In the genomic region with DNA sequence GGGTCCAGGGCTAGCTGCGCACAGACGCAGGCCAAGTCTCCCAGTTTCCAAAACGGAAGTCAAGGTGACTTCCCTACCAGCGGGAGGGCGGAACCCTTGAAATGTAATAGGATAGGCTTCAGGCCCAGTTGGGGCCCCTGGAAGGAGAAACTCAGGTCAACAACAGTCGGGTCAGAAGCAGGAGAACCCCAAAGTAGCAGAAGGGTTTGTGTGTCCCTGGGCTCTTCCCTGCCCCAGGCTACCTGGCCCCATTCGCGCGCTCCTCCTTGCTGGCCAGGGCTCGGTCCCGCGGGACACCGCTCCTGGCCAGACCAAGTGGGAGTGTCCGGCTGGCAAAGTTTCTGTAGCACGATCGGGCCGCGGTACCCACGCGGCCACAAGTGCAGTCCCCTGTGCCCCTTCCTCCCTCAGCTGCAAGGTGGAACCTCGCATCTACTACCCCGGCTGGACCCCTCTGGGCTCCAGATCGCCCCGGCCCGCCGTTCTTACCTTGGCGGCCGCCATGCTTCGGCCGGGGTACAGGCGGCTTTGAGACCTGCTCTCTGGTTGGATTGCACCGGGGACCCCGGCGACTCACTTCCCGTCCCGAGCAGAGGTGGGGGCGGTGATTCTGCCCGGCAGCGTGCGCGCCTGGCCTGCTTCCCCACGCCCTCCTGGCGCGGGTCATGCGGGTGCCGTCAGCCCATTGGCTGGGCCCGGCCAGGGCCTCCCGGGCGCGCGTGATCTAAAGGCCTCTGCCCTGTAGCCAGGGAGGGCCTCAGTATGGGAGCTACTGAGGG, we compare ENCODE assay signal across 7 mouse cellular contexts. TPM values are rescaled to one million over a fixed set of nuclear protein-coding genes. Genes with fewer than 3 reads are reported as not detected.
DNase-seq lines count a peak whose midpoint lies in the region; ATAC-seq lines count a peak whose summit lies in the region.

A gene (minus strand): TSS at position 667 of the 779 bp plus-strand sequence.

- H3K4me1 ChIP-seq in forebrain, embryonic 15.5 days = peaks cover 16% of the 10 kb centered on the region
- no peaks in the 10 kb centered on the region for H3K4me1 ChIP-seq in hindbrain, embryonic 11.5 days (replicated peaks; ENCODE audit: control insufficient read depth, insufficient read depth, low read length)
- H3K4me1 ChIP-seq in limb, embryonic 11.5 days (ENCODE audit: control insufficient read depth, insufficient read depth, low read length) = peaks cover under 1% of the 10 kb centered on the region; the same call in 1 of the 2 replicates
- peaks cover 10% of the 10 kb centered on the region for H3K4me1 ChIP-seq in midbrain, embryonic 12.5 days

- peak; percentile 65 for ATAC-seq in cerebellum, adult (ENCODE audit: insufficient number of reproducible peaks, low FRiP score, low TSS enrichment)
- ATAC-seq in forebrain, embryonic 15.5 days (replicated peaks) = peak; percentile 94
- peak; percentile 97 for ATAC-seq in hindbrain, embryonic 11.5 days (ENCODE audit: low FRiP score)
- peak; percentile 89 for ATAC-seq in limb, embryonic 11.5 days (ENCODE audit: insufficient number of reproducible peaks, low FRiP score, low TSS enrichment, low read depth)
- peak; percentile 97 for ATAC-seq in midbrain, embryonic 12.5 days (ENCODE audit: low FRiP score, low read depth)

- peak; percentile 86 for DNase-seq in R1 (ENCODE audit: low read depth, low spot score)
- peak; percentile 80 for DNase-seq in hindbrain, embryonic 11.5 days (ENCODE audit: low spot score)
- peak; percentile 84 for DNase-seq in limb, embryonic 11.5 days (ENCODE audit: low spot score)
- peak; percentile 28 to 35 for DNase-seq in spleen, adult 18-20 months

- no peaks in the 10 kb centered on the region for H3K9me3 ChIP-seq in forebrain, embryonic 15.5 days
- H3K9me3 ChIP-seq in hindbrain, embryonic 11.5 days (ENCODE audit: control insufficient read depth, low read length) = no peaks in the 10 kb centered on the region
- H3K9me3 ChIP-seq in limb, embryonic 11.5 days (ENCODE audit: control insufficient read depth, low read length) = no peaks in the 10 kb centered on the region
- no peaks in the 10 kb centered on the region for H3K9me3 ChIP-seq in midbrain, embryonic 12.5 days

- peak within 1 kb of the TSS; percentile 62 for H3K9ac ChIP-seq in forebrain, embryonic 15.5 days (replicated peaks)
- peak within 1 kb of the TSS; percentile 78 for H3K9ac ChIP-seq in hindbrain, embryonic 11.5 days (ENCODE audit: low read depth, low read length)
- H3K9ac ChIP-seq in limb, embryonic 11.5 days (ENCODE audit: low read length) = peak within 1 kb of the TSS; percentile 77
- H3K9ac ChIP-seq in midbrain, embryonic 12.5 days (replicated peaks) = peak within 1 kb of the TSS; percentile 63

- H3K4me2 ChIP-seq in forebrain, embryonic 15.5 days (replicated peaks) = peak within 1 kb of the TSS; percentile 97
- peak within 1 kb of the TSS; percentile 87 for H3K4me2 ChIP-seq in hindbrain, embryonic 11.5 days (replicated peaks; ENCODE audit: low read depth, low read length)
- peak within 1 kb of the TSS; percentile 75 for H3K4me2 ChIP-seq in limb, embryonic 11.5 days (ENCODE audit: low read depth, severe bottlenecking)
- H3K4me2 ChIP-seq in midbrain, embryonic 12.5 days (replicated peaks) = peak within 1 kb of the TSS; percentile 80

- H3K4me3 ChIP-seq in forebrain, embryonic 15.5 days = peak within 1 kb of the TSS; percentile 51
- peak within 1 kb of the TSS; percentile 66 for H3K4me3 ChIP-seq in hindbrain, embryonic 11.5 days (ENCODE audit: low read depth, low read length)
- H3K4me3 ChIP-seq in limb, embryonic 11.5 days (ENCODE audit: low read depth, low read length) = peak within 1 kb of the TSS; percentile 69
- H3K4me3 ChIP-seq in midbrain, embryonic 12.5 days = peak within 1 kb of the TSS; percentile 59

- no peaks in the 10 kb centered on the region for H3K36me3 ChIP-seq in forebrain, embryonic 15.5 days
- H3K36me3 ChIP-seq in hindbrain, embryonic 11.5 days (ENCODE audit: control insufficient read depth, insufficient read depth, low read length) = no peaks in the 10 kb centered on the region
- H3K36me3 ChIP-seq in limb, embryonic 11.5 days (ENCODE audit: control insufficient read depth, insufficient read depth, low read length) = no peaks in the 10 kb centered on the region
- no peaks in the 10 kb centered on the region for H3K36me3 ChIP-seq in midbrain, embryonic 12.5 days

- no peak within 1 kb of the TSS for H3K27ac ChIP-seq in forebrain, embryonic 15.5 days (replicated peaks)
- H3K27ac ChIP-seq in hindbrain, embryonic 11.5 days (ENCODE audit: low read depth, low read length) = no peak within 1 kb of the TSS
- H3K27ac ChIP-seq in limb, embryonic 11.5 days (replicated peaks; ENCODE audit: low read depth, low read length) = peak within 1 kb of the TSS; percentile 64
- H3K27ac ChIP-seq in midbrain, embryonic 12.5 days (replicated peaks) = no peak within 1 kb of the TSS

- H3K27me3 ChIP-seq in forebrain, embryonic 15.5 days = no peaks in the 10 kb centered on the region
- H3K27me3 ChIP-seq in hindbrain, embryonic 11.5 days (ENCODE audit: control insufficient read depth, insufficient read depth, low read length) = no peaks in the 10 kb centered on the region
- H3K27me3 ChIP-seq in limb, embryonic 11.5 days (ENCODE audit: control insufficient read depth, insufficient read depth, low read length) = no peaks in the 10 kb centered on the region
- no peaks in the 10 kb centered on the region for H3K27me3 ChIP-seq in midbrain, embryonic 12.5 days

- under 1% methylated on average over 51 of the region's 51 CpGs for WGBS in forebrain, embryonic 15.5 days
- under 1% methylated on average over 51 of the region's 51 CpGs for WGBS in hindbrain, embryonic 11.5 days
- WGBS in limb, embryonic 11.5 days = under 1% methylated on average over 51 of the region's 51 CpGs
- WGBS in midbrain, embryonic 12.5 days = under 1% methylated on average over 51 of the region's 51 CpGs

RNA-seq across cellular contexts. Expression of the gene that starts here (rescaled TPM):
- 9.9 and 11.6 TPM in 2 replicates for polyA plus RNA-seq in forebrain, embryonic 15.5 days (2015; fragmentation: Nextera tagmentation; extraction: Ambion mirVana)
- polyA plus RNA-seq in hindbrain, embryonic 11.5 days (2014; fragmentation: Nextera tagmentation; extraction: Ambion mirVana) = 31.0 and 32.5 TPM in 2 replicates
- polyA plus RNA-seq in limb, embryonic 11.5 days (2014; fragmentation: Nextera tagmentation; extraction: Ambion mirVana) = 50.1 and 51.2 TPM in 2 replicates
- 22.3 and 23.6 TPM in 2 replicates for polyA plus RNA-seq in midbrain, embryonic 12.5 days (2016; fragmentation: Nextera tagmentation; extraction: Ambion mirVana)

Comparison
In these comparisons a context has a peak if more than half of its experiments do, and no peak if none do; other contexts are left out.
1. DNase-seq: peak in every context shown above with its lines; median percentile 86 in R1; 84 in limb, embryonic 11.5 days; 80 in hindbrain, embryonic 11.5 days; 32 in spleen, adult 18-20 months.